Mouse (Mus musculus) hindbrain, embryonic 16.5 days (tissue): ENCODE results near the gene Maea. TPM values are rescaled to one million over a fixed set of nuclear protein-coding genes. Genes with fewer than 3 reads are reported as not detected.

Source experiments
- ATAC-seq: fragments of 200-750 bp; cut with Nextera tagmentation; 2 replicates; pipeline ENCODE4 v1.8.0; 2017; ENCODE audit warnings: moderate TSS enrichment, moderate library complexity
- H3K27ac ChIP-seq: fragments of 300-500 bp; sonication (generic); 2 replicates; pipeline ENCODE4 v1.5.1; 2014; ENCODE audit warnings: low read depth, mild to moderate bottlenecking, control low read depth, low read length, moderate library complexity
- H3K27me3 ChIP-seq: fragments of 300-500 bp; sonication (generic); replicated peaks from 2 replicates; pipeline ENCODE4 v1.6.1; 2014; ENCODE audit warnings: low read length; ENCODE audit not compliant: control insufficient read depth, insufficient read depth
- H3K36me3 ChIP-seq: fragments of 300-500 bp; sonication (generic); 2 replicates; pipeline ENCODE4 v1.6.1; 2014; ENCODE audit warnings: mild to moderate bottlenecking, low read length, moderate library complexity, mixed read lengths; ENCODE audit not compliant: control insufficient read depth, insufficient read depth
- H3K4me1 ChIP-seq: fragments of 300-500 bp; sonication (generic); 2 replicates; pipeline ENCODE4 v1.6.1; 2014; ENCODE audit warnings: low read depth, low read length; ENCODE audit not compliant: control insufficient read depth, insufficient read depth
- H3K4me2 ChIP-seq: fragments of 300-500 bp; sonication (generic); 2 replicates; pipeline ENCODE4 v1.6.1; 2014; ENCODE audit warnings: mild to moderate bottlenecking, low read length, control low read depth, moderate library complexity
- H3K4me3 ChIP-seq: fragments of 300-500 bp; sonication (generic); 2 replicates; pipeline ENCODE4 v1.5.1; 2014; ENCODE audit warnings: mild to moderate bottlenecking, low read length, control low read depth, moderate library complexity
- H3K9ac ChIP-seq: fragments of 300-500 bp; sonication (generic); 2 replicates; pipeline ENCODE4 v1.6.1; 2014; ENCODE audit warnings: low read depth, mild to moderate bottlenecking, control low read depth, low read length, moderate library complexity
- H3K9me3 ChIP-seq: fragments of 300-500 bp; sonication (generic); 2 replicates; pipeline ENCODE4 v1.6.1; 2014; ENCODE audit warnings: mild to moderate bottlenecking, low read length, moderate library complexity; ENCODE audit not compliant: control insufficient read depth
- WGBS: fragments of 180-500 bp; shearing (Covaris S2); extraction: QIAGEN DNeasy Blood & Tissue Kit; methylation state at CpG from one replicate; pipeline ENCODE4 v1.1.7; 2014; 5-methylcytosine and 5-hydroxymethylcytosine counted together
- polyA plus RNA-seq: library from polyadenylated mRNA; unstranded; fragments of >200 nt; fragmentation: Nextera tagmentation; extraction: Ambion mirVana; gene quantifications from 2 replicates; pipeline ENCODE4 v1.2.1, GENCODE M21; 2015

Gene Maea
- polyA plus RNA-seq, 1 experiment from 2014 or later, result 142 TPM

DNA sequence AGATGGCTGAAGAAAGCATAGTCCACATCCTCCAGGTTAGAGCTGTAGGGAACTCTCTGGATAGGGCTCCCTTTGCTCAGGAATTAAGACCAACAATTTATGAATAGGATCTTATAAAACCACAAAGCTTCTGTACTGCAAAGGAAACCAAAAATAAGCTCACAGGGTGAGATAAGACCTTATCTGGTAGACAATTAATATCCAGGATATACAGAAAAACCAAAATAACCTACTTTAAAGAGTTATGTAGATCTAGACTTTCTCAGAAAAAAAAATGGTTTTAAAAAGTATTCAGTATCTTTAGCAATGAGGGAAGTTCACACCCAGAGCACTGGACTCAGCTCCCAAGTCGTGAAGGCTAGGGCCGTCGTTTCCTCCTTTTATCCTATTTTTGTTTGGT lies 85.0 kb downstream of the Maea start:
- no peak overlapping the region for H3K27ac ChIP-seq
- no peaks in the 10 kb centered on the region for H3K4me1 ChIP-seq
- H3K27me3 ChIP-seq, result no peaks in the 10 kb centered on the region; the same call in 1 of the 2 replicates
- H3K36me3 ChIP-seq, result no peaks in the 10 kb centered on the region
- no peak overlapping the region for H3K4me3 ChIP-seq
- WGBS, result 80% methylated on average over 3 of the region's 3 CpGs
- H3K4me2 ChIP-seq, result no peak overlapping the region
- H3K9ac ChIP-seq, result no peak overlapping the region
- no peaks in the 10 kb centered on the region for H3K9me3 ChIP-seq
- no peak for ATAC-seq

Other genes with a start within 250 kb of the Maea start
- 0.37 and 0.48 TPM in 2 replicates for gene Slc5a1, start 231.3 kb upstream of the Maea start, polyA plus RNA-seq
- gene Spon2, start 117.1 kb upstream of the Maea start, polyA plus RNA-seq, result 4.7 and 6.2 TPM in 2 replicates
- gene Ctbp1, start 60.5 kb upstream of the Maea start, polyA plus RNA-seq, result 402 and 446 TPM in 2 replicates
- 6.2 and 6.7 TPM in 2 replicates for gene Uvssa, start 43.0 kb downstream of the Maea start, polyA plus RNA-seq
- gene Nkx1-1, start 98.5 kb downstream of the Maea start, polyA plus RNA-seq, result 0.47 TPM in 1 of 2 replicates, not detected in the other